Mouse (Mus musculus): ENCODE results near the gene Nsun2.
A peak's percentile ranks its signal among the peaks of the same experiment; 100 is the strongest.
"Not testable (repeated sequence)": the region's sequence is repeated elsewhere in the genome, so short reads cannot be mapped to it uniquely, and the experiment has no call there.

Gene Nsun2

DNA sequence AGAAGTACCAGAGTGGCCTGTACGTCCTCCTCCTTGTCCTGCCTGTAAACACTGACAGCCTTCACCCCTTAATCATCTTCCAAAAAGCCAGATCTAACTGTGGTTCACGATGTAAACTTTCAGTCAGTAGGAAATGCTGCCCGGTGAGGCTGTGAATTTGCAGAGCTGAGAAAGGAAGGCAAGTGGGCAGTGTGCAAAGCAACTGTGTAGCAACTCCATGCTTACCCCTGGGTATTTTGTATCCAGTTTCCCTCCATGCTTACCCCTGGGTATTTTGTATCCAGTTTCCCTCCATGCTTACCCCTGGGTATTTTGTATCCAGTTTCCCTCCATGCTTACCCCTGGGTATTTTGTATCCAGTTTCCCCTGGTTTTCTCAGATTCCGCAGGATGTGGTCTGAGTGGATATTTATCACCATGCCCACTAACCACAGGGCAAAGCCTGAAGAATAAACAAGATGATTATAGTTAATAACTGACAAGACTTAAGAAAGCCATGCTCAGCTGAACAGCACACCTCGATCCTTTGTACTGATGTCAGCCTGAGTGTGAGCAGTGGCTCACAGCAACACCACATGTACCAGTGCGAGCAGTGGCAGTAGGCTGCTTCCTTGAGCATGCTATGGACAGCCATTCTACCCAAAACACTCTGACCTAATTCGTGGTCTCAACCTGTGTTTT, 61.2 kb downstream of the Nsun2 start:
- no peak for DNase-seq

DNA sequence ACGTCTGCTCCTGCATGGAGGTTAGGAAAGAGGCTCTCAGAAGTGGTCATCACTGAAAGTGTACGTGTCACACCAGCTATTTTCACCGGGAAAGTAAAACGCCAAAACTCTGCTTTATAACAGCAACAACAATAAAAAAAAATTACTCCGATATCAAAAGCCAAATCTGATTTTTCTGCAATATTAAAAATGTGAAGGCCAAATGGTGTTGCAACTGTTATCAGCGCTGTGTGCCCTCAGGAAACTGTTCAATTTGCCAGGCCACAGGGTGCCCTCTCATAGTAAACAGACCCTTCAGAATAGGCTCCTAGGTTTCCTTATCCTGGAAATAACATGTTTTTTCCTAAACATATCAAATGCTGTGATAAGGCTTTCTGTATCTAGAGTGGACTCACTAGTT, 62.4 kb downstream of the Nsun2 start:
- DNase-seq, result no peak

DNA sequence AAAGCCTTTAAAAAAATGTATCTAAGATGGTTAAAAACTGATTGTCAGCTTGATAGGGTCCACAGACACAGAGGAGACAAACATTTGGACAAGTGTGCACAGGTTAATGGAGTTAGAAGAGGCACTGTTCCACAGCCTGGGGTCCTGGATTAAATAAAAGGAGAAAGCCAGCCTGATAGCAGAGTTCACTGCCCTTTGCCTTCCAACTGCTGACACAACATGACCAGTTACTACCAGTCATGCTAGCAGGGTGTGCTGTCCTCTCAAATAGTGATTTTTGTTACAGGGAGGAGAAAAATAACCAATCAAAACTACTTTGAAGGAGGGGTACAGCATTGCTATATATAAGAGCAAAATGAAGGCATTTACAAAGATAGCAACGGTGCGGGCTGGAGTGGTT, 63.0 kb downstream of the Nsun2 start:
- no peak for DNase-seq

DNA sequence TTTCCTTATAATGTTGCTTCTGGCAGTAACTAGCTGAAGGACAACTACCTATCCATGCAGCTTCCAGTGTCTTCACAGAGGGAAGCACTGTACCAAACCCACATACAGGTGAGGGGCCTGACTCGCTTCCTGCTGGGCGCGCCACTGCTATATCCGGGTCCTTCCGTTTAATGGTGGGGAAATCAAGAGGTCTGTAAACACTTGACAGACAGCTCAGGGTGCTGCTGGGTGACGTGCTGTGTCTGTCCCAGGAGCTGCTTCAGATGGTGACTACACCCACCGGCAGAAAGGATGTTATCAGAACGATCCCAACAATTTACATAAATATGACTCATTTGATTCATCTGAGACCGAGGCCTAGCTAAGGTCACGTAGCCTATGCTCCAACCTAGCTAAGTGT, 65.3 kb downstream of the Nsun2 start:
- DNase-seq, result no peak

DNA sequence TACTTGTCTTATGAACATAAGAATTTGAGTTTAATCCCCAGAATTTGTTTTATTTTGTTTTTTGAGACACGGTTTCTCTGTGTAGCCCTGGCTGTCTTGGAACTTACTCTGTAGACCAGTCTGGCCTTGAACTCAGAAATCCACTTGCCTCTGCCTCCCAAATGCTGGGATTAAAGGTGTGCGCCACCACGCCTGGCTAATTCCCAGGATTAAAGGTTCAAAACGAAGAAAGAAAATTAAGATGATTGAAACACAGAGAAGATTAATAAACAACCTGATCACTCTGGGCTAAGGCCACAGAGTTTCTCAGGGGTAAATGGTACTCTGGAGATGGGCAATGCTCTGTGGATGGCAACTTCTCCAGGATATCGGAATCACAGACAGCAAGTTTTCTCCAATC, 67.3 kb downstream of the Nsun2 start:
- not testable (repeated sequence) for DNase-seq

DNA sequence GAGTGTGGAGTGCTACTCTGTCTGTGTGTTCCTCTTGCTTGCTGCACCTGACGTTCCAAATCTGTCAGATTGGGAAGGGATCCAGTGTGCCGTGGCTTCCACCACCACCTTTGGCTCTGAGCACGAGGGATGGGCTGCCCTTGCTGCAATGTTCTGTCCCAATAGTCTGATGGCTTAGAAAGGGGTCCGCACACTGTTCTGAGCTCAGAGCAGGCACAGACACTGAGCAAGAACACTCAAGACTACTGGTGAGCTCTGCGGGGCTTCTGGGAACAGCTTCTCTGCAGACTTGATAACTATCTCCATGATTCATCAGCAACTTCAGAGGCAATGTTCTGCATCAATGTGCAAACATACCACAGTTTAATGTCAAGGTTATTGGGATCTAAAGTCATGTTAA, 67.8 kb downstream of the Nsun2 start:
- no peak for DNase-seq

DNA sequence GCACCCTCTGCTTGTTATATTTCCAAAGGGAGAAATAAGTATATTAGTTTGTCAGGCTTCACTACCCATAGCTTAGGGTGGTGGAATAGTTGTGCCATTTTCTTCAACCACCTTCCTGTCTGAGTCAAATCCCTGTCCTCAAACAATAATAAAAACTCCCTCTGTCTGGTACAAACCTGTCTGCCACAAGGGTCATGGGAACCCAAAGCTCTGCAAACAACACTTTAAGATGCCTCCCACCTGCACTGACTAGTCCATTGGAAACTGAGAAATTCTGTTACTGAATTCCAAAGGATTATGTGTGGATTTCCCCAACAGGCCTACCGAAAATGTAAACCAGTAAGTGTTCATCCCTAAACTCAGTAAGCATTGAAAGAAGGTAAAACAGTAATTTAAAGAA, 71.1 kb downstream of the Nsun2 start:
- no peak for DNase-seq

DNA sequence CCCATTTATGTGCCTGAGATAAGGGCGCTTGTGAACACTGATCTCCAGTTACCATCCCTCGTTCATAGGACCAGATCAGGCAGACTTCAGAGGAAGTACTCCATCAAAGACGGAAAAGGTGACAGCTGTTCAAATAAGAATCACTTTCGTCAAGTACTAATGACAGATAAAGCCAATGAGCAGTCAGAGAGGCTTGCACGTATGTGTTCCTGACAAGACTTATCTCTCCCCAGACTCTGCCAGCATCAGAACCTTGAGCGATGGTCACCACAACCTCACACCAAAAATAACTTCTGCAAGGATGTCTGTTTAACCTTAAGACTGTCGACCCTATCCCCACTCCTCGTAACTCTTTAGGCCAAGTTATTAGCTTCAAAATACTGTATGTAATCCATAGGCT, 75.2 kb downstream of the Nsun2 start:
- no peak for DNase-seq

DNA sequence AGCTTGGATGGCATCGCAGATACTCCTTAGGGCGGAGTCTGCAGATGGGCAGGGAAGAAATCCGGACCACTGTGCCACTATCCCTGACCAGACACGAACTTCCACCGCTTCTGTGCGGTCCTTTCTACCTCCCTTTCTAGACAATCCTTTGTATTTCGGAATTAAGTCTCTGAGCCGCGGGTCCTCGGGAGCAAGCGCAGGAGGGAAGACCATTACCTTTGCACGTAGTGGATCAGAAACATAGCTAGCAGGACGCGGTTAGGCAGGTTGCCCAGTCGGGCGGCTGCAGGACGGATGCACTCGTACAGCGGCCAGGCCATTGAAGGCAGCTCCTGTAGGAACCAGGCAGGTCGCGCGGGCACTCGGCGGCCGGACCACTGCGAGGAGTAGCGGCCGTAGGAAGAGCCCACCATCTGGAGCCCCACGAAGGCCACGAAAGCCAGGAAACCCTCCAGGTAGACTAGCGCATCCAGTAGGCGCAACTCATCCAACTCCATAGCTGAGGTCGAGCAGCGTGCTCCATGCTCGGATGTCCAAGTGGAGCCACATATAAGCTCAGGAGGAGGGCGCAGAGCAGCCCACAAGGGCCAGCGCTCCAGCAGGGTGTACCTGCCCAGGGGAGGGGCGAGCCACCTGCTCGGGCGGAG, 77.3 kb downstream of the Nsun2 start:
- DNase-seq, result peak; percentile 25

DNA sequence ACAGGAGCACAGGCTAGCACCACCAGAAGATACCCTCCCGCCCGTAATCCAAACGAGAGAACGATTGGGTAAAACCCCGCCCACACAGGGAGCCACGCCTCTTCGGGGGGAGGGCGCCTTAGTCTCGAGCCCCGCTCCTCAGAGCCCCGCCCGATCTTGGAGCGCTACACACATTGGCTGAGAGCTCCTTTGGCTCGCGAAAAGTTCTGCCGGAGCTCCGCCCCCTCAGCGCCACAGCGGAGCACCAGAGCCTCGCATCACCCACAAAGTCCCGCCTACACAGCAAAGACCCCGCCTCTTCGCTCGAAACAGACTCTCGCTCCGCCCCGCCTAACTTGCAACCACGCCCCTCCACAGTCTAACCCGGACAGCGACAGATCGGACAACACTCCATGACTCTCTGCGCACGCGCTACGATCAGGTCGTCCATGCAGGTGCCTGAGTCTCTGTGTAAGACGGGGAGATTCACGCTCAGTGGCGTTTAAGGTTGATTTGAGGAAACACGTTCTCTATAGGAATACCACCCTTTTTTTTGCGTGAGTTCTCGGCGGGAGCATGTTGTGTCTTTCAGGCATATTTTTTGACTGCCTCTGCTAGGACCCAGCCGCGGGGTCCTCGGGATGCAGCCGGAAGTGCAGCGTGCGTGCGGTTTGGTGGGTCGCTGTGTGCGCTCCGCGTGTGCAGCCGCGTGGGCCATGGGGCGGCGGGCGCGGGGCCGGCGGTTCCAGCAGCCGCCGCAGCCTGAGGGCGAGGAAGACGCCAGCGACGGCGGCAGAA, 78.0 kb downstream of the Nsun2 start, which contains the start of gene Srd5a1:
Gene Srd5a1, minus strand, starts transcription at position 45 of the 777 bp plus-strand sequence.
- peak; percentile 99 for DNase-seq

DNA sequence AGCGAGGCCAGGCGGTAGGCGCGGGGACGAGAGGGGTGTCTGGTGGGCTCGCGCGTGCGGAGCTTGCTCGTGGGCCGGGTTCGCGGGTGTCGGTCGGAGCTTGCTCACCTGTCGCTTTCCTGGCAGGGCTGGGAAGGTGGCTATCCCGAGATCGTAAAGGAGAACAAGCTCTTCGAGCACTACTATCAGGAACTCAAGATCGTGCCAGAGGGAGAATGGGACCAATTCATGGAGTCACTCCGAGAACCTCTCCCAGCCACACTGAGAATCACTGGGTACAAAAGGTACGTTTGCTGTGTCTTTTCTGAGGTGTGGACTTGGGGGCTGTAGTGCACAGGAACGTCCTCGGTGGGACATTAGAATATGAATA, 78.6 kb downstream of the Nsun2 start:
- no peak for DNase-seq

DNA sequence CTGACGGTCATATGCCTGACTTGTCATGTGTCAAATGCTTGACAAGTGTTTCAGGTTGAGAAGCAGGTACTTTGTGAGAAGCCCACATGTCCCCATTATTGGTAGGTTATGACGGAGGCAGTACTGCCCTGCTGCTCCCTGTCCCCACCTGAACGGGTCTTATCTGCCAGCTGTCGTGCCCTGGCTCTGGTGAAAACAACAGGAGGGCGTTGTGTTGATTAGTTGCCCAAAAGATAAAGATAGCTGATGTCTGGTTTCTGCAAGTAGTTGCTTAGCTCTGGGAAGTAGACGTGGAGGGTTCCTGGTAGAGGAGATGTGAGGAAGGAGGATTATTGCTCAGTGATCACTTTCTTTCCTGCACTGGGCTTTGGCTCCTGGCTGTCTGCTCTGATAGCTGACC, 83.2 kb downstream of the Nsun2 start:
- DNase-seq, result no peak

DNA sequence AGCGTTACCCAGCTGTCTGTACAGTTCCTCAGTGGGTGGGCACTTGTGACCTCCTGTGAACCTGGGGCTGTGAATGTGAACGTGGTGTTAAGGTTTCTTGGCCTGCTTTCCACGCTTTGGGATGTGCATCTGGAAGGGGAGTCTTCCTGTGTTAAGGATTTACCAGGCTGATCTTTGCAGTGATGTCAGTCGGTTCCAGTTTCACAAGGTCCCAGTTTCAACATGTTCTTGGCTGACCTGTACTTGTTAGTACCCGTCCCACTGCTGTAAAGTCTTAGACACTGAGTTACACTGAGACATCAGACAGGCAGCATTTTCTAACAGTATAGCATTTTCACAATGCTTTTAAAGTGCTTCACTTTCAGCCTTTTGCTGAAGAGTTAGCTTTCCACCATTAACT, 90.3 kb downstream of the Nsun2 start:
- no peak for DNase-seq

DNA sequence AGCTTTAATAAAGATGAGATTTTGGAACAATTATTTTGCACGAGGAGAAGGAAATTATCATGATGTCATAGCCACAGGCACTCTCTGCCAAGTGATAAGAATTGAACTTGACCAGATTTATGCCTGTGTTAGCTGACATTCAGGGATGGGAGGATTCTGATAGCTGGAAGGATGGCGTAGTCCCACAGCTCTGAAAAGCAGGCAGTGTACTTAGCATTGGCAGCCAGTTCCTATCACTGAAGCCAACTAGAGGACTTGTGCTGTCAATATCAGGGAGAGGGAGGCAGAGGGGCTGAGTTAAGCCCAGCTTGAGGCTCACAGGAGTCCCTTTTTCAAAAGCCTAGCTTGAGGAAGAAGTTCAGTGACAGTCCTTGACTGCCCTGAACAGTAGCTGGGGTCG, 91.0 kb downstream of the Nsun2 start:
- no peak for DNase-seq

DNA sequence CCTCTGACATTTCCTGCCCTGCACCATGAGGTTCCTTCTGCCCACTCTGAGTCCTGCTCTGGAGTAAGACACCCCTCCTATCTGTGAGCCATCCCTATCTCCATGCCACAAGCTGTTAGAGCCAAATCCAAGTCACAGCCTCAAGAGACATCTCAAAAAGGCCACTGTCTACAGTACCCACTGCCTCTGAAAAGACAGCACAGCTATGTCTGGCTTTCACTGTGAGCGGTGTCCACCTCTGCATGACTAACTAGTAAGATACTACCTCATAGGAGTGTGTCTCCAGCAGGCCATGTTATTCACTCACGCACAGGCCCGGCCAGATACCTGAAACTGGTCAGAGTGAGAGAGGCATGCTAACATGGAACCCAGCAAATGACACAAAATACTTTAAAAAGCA, 94.4 kb downstream of the Nsun2 start:
- no peak for DNase-seq

DNA sequence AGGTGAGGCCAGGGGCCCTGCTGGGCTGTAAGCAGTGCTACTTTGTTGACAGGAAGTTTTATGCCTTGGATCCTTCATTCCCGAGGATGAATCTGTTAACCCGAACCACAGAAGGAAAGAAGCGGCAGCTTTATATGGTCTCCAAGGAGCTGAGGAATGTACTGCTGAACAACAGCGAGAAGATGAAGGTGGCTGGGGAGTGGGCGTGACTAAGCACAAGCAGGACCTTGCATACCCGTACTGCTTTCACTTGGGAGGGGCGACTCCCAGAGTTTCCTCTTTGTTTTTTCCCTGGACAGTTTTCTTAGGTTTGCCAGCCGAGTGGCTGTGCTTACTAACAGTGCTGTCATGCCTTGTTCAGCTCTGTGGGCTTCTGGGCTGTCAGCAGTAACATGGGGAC, 97.0 kb downstream of the Nsun2 start:
- no peak for DNase-seq

DNA sequence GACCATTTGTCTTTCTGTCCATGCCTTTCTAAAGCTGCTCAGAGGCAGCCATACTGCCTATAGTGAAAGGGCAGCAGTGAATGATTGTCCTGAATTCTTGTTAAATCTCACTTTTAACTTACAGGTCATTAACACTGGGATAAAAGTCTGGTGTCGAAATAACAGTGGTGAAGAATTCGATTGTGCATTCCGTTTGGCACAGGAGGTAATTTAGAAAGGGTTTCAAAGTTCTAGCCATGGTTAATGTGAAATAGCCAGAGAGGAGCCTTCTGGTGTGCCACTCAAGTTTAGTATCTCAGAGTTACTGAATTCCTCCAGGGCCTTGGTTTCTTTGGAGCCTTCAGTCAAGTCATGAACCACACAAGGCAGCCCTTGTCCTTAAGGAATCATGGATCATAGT, 97.6 kb downstream of the Nsun2 start:
- no peak for DNase-seq

DNA sequence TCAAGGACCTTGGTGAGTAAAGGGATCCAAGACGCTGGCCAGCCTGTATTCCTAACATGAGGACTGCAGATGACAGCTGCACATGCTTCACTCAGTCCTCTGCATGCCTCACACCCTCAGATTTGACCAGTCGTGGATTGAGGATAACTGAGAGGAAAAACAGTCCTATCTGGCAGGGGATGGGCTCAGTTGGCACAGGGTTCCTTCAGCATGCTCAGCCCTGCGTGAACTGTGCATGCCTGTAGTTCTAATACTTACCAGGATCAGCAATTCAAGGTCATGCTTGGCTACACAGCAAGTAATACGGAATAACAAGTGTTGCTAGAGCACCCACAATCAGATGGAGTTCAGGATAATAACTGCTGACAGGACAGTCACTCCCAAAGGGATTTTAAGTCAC, 98.1 kb downstream of the Nsun2 start:
- no peak for DNase-seq

DNA sequence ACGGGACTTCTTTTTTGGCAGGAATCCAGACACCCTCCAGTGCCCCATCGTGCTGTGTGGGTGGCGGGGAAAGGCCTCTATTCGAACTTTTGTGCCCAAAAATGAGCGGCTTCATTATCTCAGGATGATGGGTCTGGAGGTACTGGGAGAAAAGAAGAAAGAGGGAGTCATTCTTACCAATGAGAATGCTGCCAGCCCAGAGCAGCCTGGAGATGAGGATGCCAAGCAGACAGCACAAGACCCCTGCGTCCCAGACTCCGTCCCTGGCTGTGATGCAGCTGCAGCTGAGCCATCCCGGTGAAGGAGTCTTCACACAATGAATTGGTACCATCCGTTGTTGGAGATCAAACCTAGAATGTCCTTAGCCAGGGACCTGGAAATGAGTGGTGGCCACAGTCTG, 100.0 kb downstream of the Nsun2 start:
- DNase-seq, result no peak

DNA sequence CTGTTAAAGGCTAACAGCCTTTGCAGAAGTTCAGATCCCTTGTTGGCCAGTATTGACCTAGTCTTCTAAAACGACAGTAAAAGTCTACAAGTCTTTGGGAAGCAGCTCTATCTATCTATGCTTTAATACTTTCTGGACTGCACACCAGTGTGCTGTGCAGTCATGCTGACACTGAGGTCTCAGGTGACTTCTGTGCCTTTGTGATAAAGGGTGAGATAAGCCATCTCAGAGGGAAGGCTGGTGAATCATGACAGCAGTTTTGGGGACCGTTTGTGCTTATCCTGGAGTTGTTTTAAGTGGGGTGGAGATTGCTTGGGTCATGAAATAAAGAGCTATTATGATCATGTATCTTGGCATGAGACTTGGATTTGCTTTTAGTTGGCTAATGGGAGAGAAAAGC, 100.4 kb downstream of the Nsun2 start:
- no peak for DNase-seq

DNA sequence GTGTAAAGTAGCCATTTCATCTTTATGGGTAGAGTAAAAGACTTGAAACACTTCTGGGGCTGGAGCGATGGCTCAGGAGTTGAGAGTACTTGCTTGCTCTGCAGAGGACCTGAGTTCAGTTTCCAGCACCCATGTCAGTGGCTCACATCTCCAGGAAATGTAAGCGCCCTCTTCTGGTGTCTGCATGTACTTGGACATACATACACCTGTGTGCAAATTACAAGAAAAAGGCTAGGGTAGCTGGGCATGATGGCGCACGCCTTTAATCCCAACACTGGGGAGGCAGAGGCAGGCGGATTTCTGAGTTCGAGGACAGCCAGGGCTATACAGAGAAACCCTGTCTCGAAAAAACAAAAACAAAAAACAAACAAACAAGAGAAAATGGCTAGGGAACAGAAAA, 102.3 kb downstream of the Nsun2 start:
- DNase-seq, result not testable (repeated sequence)

DNA sequence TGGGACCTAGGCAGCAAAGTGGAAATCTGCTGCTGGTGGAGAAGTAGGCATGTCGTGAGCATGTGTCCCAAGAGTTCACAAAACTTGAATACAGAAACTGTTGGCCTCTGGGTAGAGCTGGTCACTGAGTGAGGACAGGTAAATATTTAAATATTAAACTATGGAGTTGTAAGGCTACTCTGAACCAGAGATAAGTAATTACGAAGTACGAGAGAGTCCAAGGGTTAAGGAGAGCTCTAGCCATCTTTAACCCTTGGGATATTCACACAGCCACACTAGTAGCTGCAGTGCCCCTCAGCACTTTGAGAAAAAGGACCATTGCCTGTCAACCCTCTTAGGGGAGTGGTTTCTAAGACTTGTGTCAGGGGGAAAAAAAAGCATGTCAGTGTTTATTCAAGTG, 102.8 kb downstream of the Nsun2 start:
- DNase-seq, result no peak

DNA sequence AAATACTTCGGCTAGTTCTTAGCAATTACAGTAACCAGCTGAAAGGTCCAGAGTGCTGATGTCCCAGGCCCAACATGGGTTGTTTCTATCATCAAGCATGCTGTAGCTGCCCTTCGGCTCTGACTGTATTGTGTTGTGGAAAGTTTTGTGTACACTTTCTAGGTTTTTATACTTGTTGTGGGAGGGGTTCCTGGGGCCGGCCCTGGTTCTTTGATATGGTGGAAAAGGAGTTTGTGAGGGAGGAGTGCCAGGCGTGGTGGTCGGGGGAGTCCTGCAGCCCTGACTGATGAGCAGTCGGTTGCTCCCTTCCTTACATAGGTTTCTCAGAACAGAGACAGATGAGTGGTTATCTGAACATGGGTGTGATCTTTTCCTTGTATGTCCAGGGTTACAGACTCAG, 103.3 kb downstream of the Nsun2 start:
- no peak for DNase-seq

DNA sequence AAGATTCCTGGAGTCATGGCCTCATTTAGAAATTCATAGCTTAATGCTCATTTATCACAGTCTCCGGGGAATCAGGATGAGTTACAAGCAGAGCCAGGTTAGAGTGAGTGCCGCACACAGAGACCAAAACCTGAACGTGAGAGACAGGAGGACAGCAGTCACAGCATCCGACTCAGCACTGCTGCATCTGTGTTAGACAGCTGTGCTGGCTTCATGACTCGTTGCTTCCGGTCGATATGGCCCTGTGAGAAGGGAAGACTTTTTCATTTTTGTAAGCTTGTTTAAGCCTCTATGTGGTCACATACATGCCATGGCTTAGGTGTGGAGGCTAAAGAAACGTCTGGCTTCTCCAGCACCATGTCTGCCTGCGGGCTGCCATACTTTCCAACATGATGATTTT, 104.1 kb downstream of the Nsun2 start:
- no peak for DNase-seq

Measured in lung, postnatal 14 days (tissue).